9 mouse cellular contexts compared by ENCODE assay signal in genomic region chr1:172162009-172162408, GRCm38 (mm10). TPM values are rescaled to one million over a fixed set of nuclear protein-coding genes. Genes with fewer than 3 reads are reported as not detected.
DNase-seq lines count a peak whose midpoint lies in the region; ATAC-seq and TF ChIP-seq lines count a peak whose summit lies in the region.
"Had no signal": no experiment of that assay in that cellular context is flagged by ENCODE, and none has a peak within 500 bp of the region (broad histone marks: within the 10 kb centered on the region; RNA-seq: fewer than 3 reads in every experiment).

No protein-coding gene starts in this region.

- TF ChIP-seq CTCF in thymus, adult 2 months (IDR thresholded peaks at IDR 0.05; ENCODE audit: borderline replicate concordance, control insufficient read depth, extremely low read depth, insufficient read depth, low read length, poor library complexity) = no peak
- TF ChIP-seq CTCF in lung, adult 2 months (IDR thresholded peaks at IDR 0.05; ENCODE audit: insufficient read depth, low read length) = no peak
- TF ChIP-seq CTCF in stomach, postnatal 0 days (IDR thresholded peaks at IDR 0.05; ENCODE audit: low read depth) = peak; percentile 75

- H3K27ac ChIP-seq in heart, embryonic 12.5 days (ENCODE audit: poor library complexity, severe bottlenecking) = no peak overlapping the region
- H3K27ac ChIP-seq in thymus, adult 2 months (ENCODE audit: control insufficient read depth, insufficient read depth, low read length) = no peak overlapping the region
- no peak overlapping the region for H3K27ac ChIP-seq in stomach, postnatal 0 days (replicated peaks)

- no peak overlapping the region for H3K4me2 ChIP-seq in heart, embryonic 12.5 days
- no peak overlapping the region for H3K4me2 ChIP-seq in stomach, postnatal 0 days (replicated peaks; ENCODE audit: low read depth)

- H3K36me3 ChIP-seq in heart, embryonic 12.5 days = peaks cover 25% of the 10 kb centered on the region
- H3K36me3 ChIP-seq in thymus, adult 2 months (ENCODE audit: control insufficient read depth, insufficient read depth, low read length) = peaks cover 17% of the 10 kb centered on the region
- H3K36me3 ChIP-seq in stomach, postnatal 0 days (ENCODE audit: control insufficient read depth, insufficient read depth, low read length) = peaks cover 7% of the 10 kb centered on the region

- no peak for ATAC-seq in heart, embryonic 12.5 days (ENCODE audit: insufficient number of reproducible peaks, low FRiP score)
- no peak for ATAC-seq in stomach, postnatal 0 days (ENCODE audit: low FRiP score, low TSS enrichment)

- no peak overlapping the region for H3K4me3 ChIP-seq in heart, embryonic 12.5 days
- H3K4me3 ChIP-seq in thymus, adult 2 months (ENCODE audit: control insufficient read depth, insufficient read depth, low read length) = no peak overlapping the region
- H3K4me3 ChIP-seq in lung, adult 2 months (replicated peaks; ENCODE audit: extremely low read depth, low read depth, low read length) = no peak overlapping the region
- no peak overlapping the region for H3K4me3 ChIP-seq in stomach, postnatal 0 days (ENCODE audit: low read depth, low read length)
- H3K4me3 ChIP-seq: megakaryocyte, embryonic 14.5 days had no signal

- TF ChIP-seq POLR2A in thymus, adult 2 months (IDR thresholded peaks at IDR 0.05; ENCODE audit: control insufficient read depth, extremely low read depth, insufficient read depth, low read length, poor library complexity) = no peak
- TF ChIP-seq POLR2A in lung, adult 2 months (IDR thresholded peaks at IDR 0.05; ENCODE audit: borderline replicate concordance, extremely low read depth, low read depth, low read length) = no peak

- 92% methylated on average over 1 of the region's 1 CpGs for WGBS in heart, embryonic 12.5 days
- 91% methylated on average over 1 of the region's 1 CpGs for WGBS in thymus, adult 2 months
- WGBS in lung, adult 2 months = 83% methylated on average over 1 of the region's 1 CpGs
- 83% methylated on average over 1 of the region's 1 CpGs for WGBS in stomach, postnatal 0 days

- TF ChIP-seq EP300 in stomach, postnatal 0 days (optimal IDR thresholded peaks at IDR 0.05) = no peak

- peaks cover 22% of the 10 kb centered on the region for H3K4me1 ChIP-seq in heart, embryonic 12.5 days (replicated peaks)
- peaks cover 3% of the 10 kb centered on the region for H3K4me1 ChIP-seq in thymus, adult 2 months (replicated peaks; ENCODE audit: control insufficient read depth, insufficient read depth, low read length)
- peaks cover 2% of the 10 kb centered on the region for H3K4me1 ChIP-seq in lung, adult 2 months (ENCODE audit: control insufficient read depth, insufficient read depth, low read length)
- H3K4me1 ChIP-seq in stomach, postnatal 0 days (replicated peaks; ENCODE audit: control insufficient read depth, insufficient read depth) = no peaks in the 10 kb centered on the region

- no peaks in the 10 kb centered on the region for H3K9me3 ChIP-seq in heart, embryonic 12.5 days (replicated peaks)
- no peaks in the 10 kb centered on the region for H3K9me3 ChIP-seq in stomach, postnatal 0 days (ENCODE audit: control insufficient read depth, low read length)
- H3K9me3 ChIP-seq: megakaryocyte, embryonic 14.5 days had no signal

- DNase-seq in heart, adult 18-20 months = peak; percentile 40 to 61
- DNase-seq in thymus, adult 2 months = peak; percentile 27
- DNase-seq in thymus, postnatal 10 days (ENCODE audit: low spot score in 2 of 2) = no peak
- DNase-seq in embryo, embryonic 11 days = peak; percentile 42
- peak; percentile 14 for DNase-seq in lung, adult 2 months
- no peak for DNase-seq in stomach, postnatal 0 days (ENCODE audit: low spot score)
- no peak for DNase-seq in testis, postnatal 14 days (ENCODE audit: low spot score)

- H3K27me3 ChIP-seq in heart, embryonic 12.5 days (replicated peaks) = no peaks in the 10 kb centered on the region
- no peaks in the 10 kb centered on the region for H3K27me3 ChIP-seq in thymus, adult 2 months (ENCODE audit: control insufficient read depth, insufficient read depth, low read length)
- no peaks in the 10 kb centered on the region for H3K27me3 ChIP-seq in stomach, postnatal 0 days (ENCODE audit: control insufficient read depth, insufficient read depth, low read length)
- H3K27me3 ChIP-seq: megakaryocyte, embryonic 14.5 days had no signal

- no peak overlapping the region for H3K9ac ChIP-seq in heart, embryonic 12.5 days
- no peak overlapping the region for H3K9ac ChIP-seq in stomach, postnatal 0 days (ENCODE audit: low read length)

RNA-seq across cellular contexts. Expression of gene Dcaf8, which starts 14.1 kb away (rescaled TPM):
- 100 to 1,000 TPM; 110 to 119 TPM for total RNA-seq in heart, adult 18-20 months (2021)
- 123 and 125 TPM in 2 replicates for polyA plus RNA-seq in heart, embryonic 12.5 days (2016; fragmentation: Nextera tagmentation; extraction: Ambion mirVana)
- polyA plus RNA-seq in thymus, adult 2 months (2012; rRNA removed) = 79.7 and 81.0 TPM in 2 replicates
- polyA plus RNA-seq in lung, adult 2 months (2012; rRNA removed) = 58.0 and 74.9 TPM in 2 replicates
- polyA plus RNA-seq in stomach, postnatal 0 days (2015; fragmentation: Nextera tagmentation; extraction: Ambion mirVana) = 57.0 and 59.8 TPM in 2 replicates

RNA-seq across cellular contexts. Expression of gene Pex19, which starts 35.5 kb away (rescaled TPM):
- 100 to 1,000 TPM; 116 to 143 TPM for total RNA-seq in heart, adult 18-20 months (2021)
- 133 and 139 TPM in 2 replicates for polyA plus RNA-seq in heart, embryonic 12.5 days (2016; fragmentation: Nextera tagmentation; extraction: Ambion mirVana)
- polyA plus RNA-seq in thymus, adult 2 months (2012; rRNA removed) = 68.5 and 76.9 TPM in 2 replicates
- 47.4 and 63.0 TPM in 2 replicates for polyA plus RNA-seq in lung, adult 2 months (2012; rRNA removed)
- 82.9 and 92.0 TPM in 2 replicates for polyA plus RNA-seq in stomach, postnatal 0 days (2015; fragmentation: Nextera tagmentation; extraction: Ambion mirVana)

RNA-seq across cellular contexts. Expression of gene Pea15a, which starts 44.6 kb away (rescaled TPM):
- total RNA-seq in heart, adult 18-20 months (2021) = 10 to 100 TPM; 57.4 to 69.9 TPM
- 156 and 164 TPM in 2 replicates for polyA plus RNA-seq in heart, embryonic 12.5 days (2016; fragmentation: Nextera tagmentation; extraction: Ambion mirVana)
- polyA plus RNA-seq in thymus, adult 2 months (2012; rRNA removed) = 28.4 and 38.8 TPM in 2 replicates
- polyA plus RNA-seq in lung, adult 2 months (2012; rRNA removed) = 88.2 and 137 TPM in 2 replicates
- polyA plus RNA-seq in stomach, postnatal 0 days (2015; fragmentation: Nextera tagmentation; extraction: Ambion mirVana) = 79.4 and 81.6 TPM in 2 replicates

RNA-seq across cellular contexts. Expression of gene Casq1, which starts 57.7 kb away (rescaled TPM):
- 1 to 10 TPM; 2.2 to 2.7 TPM for total RNA-seq in heart, adult 18-20 months (2021)
- polyA plus RNA-seq in heart, embryonic 12.5 days (2016; fragmentation: Nextera tagmentation; extraction: Ambion mirVana) = 182 and 185 TPM in 2 replicates
- polyA plus RNA-seq in thymus, adult 2 months (2012; rRNA removed) = 0.54 and 1.4 TPM in 2 replicates
- polyA plus RNA-seq in lung, adult 2 months (2012; rRNA removed) = 3.2 and 49.0 TPM in 2 replicates
- polyA plus RNA-seq in stomach, postnatal 0 days (2015; fragmentation: Nextera tagmentation; extraction: Ambion mirVana) = 9.8 and 9.9 TPM in 2 replicates

Comparison
In these comparisons a context has a peak if more than half of its experiments do, and no peak if none do; other contexts are left out.
1. DNase-seq: peak in heart, adult 18-20 months (2 of 2), thymus, adult 2 months (single experiment), embryo, embryonic 11 days (single experiment) and lung, adult 2 months (single experiment); none in thymus, postnatal 10 days (0 of 2), stomach, postnatal 0 days (single experiment) and testis, postnatal 14 days (single experiment).